Mouse (Mus musculus): Measurements from ENCODE around the gene Usf2. TPM values are rescaled to one million over a fixed set of nuclear protein-coding genes. Genes with fewer than 3 reads are reported as not detected.

The Usf2 gene
- total and polyA plus RNA-seq, 3 experiments, result 69.9 to 132 (median 101) TPM

DNA sequence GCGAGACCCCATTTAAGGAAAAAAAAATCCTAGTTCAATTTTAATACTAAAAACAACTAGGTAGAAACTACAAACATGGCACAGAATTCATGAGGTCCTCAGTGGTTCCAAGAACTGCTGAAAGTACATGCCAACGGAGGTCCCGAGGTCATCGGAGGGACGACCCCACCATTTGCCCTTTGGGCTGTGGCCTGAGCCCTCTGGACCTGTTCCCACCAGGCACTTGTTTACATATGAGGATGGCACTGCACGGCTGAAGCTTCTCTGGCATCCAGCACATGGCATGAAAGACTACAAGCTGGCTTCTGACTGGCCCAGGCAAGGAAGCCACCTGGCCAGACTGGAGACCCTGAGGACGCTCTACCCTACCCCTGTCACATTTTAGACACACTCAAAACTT is 7.8 kb upstream of the Usf2 start:
- no peak overlapping the region for H3K4me3 ChIP-seq (ENCODE audit: low read depth, low read length)
- DNase-seq (ENCODE audit: low spot score) (no peak), ATAC-seq (ENCODE audit: extremely low read depth, insufficient number of reproducible peaks, low FRiP score, poor library complexity, severe bottlenecking) (no peak)
- H3K27me3 ChIP-seq (ENCODE audit: insufficient read depth, low read length), result peaks cover 16% of the 10 kb centered on the region
- H3K36me3 ChIP-seq (replicated peaks), result peaks cover 6% of the 10 kb centered on the region
- no peaks in the 10 kb centered on the region for H3K9me3 ChIP-seq (replicated peaks)
- no peak for TF ChIP-seq GATA2 (IDR thresholded peaks at IDR 0.05; ENCODE audit: borderline replicate concordance, low read depth, low read length)
- no peak for TF ChIP-seq POLR2AphosphoS5 (IDR thresholded peaks at IDR 0.05; ENCODE audit: insufficient replicate concordance, low read depth, low read length)
- TF ChIP-seq TAL1 (conservative IDR thresholded peaks at IDR 0.05; ENCODE audit: low read depth, low read length), result no peak
- TF ChIP-seq GATA1 (IDR thresholded peaks at IDR 0.05; ENCODE audit: borderline replicate concordance, low read length), result no peak
- no peak for TF ChIP-seq CTCF (IDR thresholded peaks at IDR 0.05; ENCODE audit: low read depth, low read length)
- peaks cover 18% of the 10 kb centered on the region for H3K4me1 ChIP-seq (ENCODE audit: insufficient read depth, low read depth, low read length)

- no peak for TF ChIP-seq TAL1 (conservative IDR thresholded peaks at IDR 0.05; ENCODE audit: low read depth, low read length)
- no peak for TF ChIP-seq GATA2 (IDR thresholded peaks at IDR 0.05; ENCODE audit: borderline replicate concordance, low read depth, low read length)
- no peak for TF ChIP-seq CTCF (IDR thresholded peaks at IDR 0.05; ENCODE audit: low read depth, low read length)
- Histone ChIP-seq H3K27me3 (ENCODE audit: insufficient read depth, low read length) (peaks cover 12% of the 10 kb centered on the region), H3K4me1 (ENCODE audit: insufficient read depth, low read depth, low read length) (peaks cover 33% of the 10 kb centered on the region), H3K9me3 (replicated peaks) (no peaks in the 10 kb centered on the region), H3K4me3 (ENCODE audit: low read depth, low read length) (no peak overlapping the region), H3K36me3 (replicated peaks) (peaks cover 21% of the 10 kb centered on the region)
- ATAC-seq (ENCODE audit: extremely low read depth, insufficient number of reproducible peaks, low FRiP score, poor library complexity, severe bottlenecking) (no peak), DNase-seq (ENCODE audit: low spot score) (no peak)
These were observed 6.3 kb upstream of the Usf2 start for GRCm38 (mm10) chr7:30962862-30963261.

DNA sequence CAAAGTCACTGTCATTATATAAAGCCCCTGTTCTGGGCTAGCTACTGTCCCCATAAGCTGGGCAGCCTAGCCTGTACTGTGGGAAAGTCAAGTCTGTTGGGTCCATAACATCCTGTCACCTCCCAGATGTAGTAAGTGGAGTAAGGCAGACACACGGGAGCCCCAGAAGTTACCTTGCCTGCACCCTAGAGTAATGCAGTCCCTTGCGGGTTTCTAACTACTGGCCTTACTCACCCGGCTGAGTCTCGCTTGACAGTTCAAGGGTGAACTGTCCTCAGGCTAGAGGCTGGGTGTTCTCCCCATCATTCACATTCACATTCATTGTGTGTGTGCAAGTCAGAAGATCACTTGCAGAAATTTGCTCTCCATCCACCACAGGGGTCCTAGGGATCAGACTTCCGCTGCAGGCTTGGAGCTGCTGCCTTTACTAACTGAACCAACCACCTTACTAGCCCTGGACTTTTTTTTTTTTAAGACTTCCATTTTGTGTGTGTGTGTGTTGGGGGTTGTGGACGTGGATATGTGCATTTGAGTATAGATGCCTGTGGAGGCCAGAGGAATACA is 3.3 kb upstream of the Usf2 start:
- ATAC-seq (ENCODE audit: extremely low read depth, insufficient number of reproducible peaks, low FRiP score, poor library complexity, severe bottlenecking) (no peak), DNase-seq (ENCODE audit: low spot score) (no peak)
- peaks cover 31% of the 10 kb centered on the region for H3K36me3 ChIP-seq (replicated peaks)
- no peaks in the 10 kb centered on the region for H3K9me3 ChIP-seq (replicated peaks)
- peaks cover 31% of the 10 kb centered on the region for H3K4me1 ChIP-seq (ENCODE audit: insufficient read depth, low read depth, low read length)
- H3K27me3 ChIP-seq (ENCODE audit: insufficient read depth, low read length), result peaks cover 3% of the 10 kb centered on the region; the same call in 1 of the 2 replicates
- TF ChIP-seq GATA2 (IDR thresholded peaks at IDR 0.05; ENCODE audit: borderline replicate concordance, low read depth, low read length) (no peak), CTCF (IDR thresholded peaks at IDR 0.05; ENCODE audit: low read depth, low read length) (no peak), GATA1 (IDR thresholded peaks at IDR 0.05; ENCODE audit: borderline replicate concordance, low read length) (no peak), TAL1 (conservative IDR thresholded peaks at IDR 0.05; ENCODE audit: low read depth, low read length) (no peak), POLR2AphosphoS5 (IDR thresholded peaks at IDR 0.05; ENCODE audit: insufficient replicate concordance, low read depth, low read length) (no peak)
- no peak overlapping the region for H3K4me3 ChIP-seq (ENCODE audit: low read depth, low read length)

GRCm38 (mm10) chr7:30958866-30959487 is 2.4 kb upstream of the Usf2 start:
- no peak for ATAC-seq (ENCODE audit: extremely low read depth, insufficient number of reproducible peaks, low FRiP score, poor library complexity, severe bottlenecking)

DNA sequence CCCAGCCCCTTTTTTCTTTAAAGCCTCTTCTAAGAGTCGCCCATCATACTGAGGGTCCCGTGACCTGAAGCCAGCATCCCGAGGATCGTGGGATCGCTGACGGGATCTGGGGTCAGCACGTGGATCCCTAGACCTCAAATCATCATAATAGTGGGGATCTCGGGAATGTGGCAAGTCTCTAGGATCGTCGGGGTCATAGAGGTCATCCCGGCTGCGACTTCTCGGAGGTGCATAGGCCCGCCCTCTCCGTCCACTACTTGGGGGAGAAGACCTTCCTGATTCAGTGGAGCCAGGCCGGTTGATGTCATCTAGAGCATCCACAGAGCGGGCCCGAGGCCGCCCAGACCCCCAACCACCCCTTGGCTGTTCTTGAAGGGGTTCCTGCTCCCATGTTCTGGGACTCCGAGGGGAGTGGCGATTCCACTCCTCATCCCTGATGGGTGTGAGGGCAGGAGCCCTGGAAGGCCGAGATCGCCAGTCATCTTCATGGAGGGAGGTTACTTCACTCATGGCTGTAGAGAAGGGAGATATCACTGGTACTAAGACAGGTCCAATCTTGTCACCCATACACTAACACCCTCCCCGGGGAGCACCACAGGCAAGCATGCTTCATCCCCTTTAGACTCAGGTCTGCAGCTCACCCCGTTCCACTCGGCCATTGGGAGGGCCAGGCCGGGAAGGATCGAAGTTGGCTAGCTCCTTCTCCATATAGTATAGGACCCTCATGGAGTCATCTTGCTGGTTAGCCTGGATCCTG is 1.7 kb upstream of the Usf2 start:
- peak overlapping the region; percentile 92 for H3K4me3 ChIP-seq (ENCODE audit: low read depth, low read length)
- H3K4me1 ChIP-seq (ENCODE audit: insufficient read depth, low read depth, low read length), result peaks cover 44% of the 10 kb centered on the region
- peaks cover 47% of the 10 kb centered on the region for H3K36me3 ChIP-seq (replicated peaks)
- no peaks in the 10 kb centered on the region for H3K27me3 ChIP-seq (ENCODE audit: insufficient read depth, low read length)
- H3K9me3 ChIP-seq (replicated peaks), result no peaks in the 10 kb centered on the region
- DNase-seq (ENCODE audit: low spot score) (no peak), ATAC-seq (ENCODE audit: extremely low read depth, insufficient number of reproducible peaks, low FRiP score, poor library complexity, severe bottlenecking) (no peak)
- no peak for TF ChIP-seq TAL1 (conservative IDR thresholded peaks at IDR 0.05; ENCODE audit: low read depth, low read length)
- TF ChIP-seq GATA2 (IDR thresholded peaks at IDR 0.05; ENCODE audit: borderline replicate concordance, low read depth, low read length), result no peak
- no peak for TF ChIP-seq GATA1 (IDR thresholded peaks at IDR 0.05; ENCODE audit: borderline replicate concordance, low read length)
- no peak for TF ChIP-seq POLR2AphosphoS5 (IDR thresholded peaks at IDR 0.05; ENCODE audit: insufficient replicate concordance, low read depth, low read length)
- TF ChIP-seq CTCF (IDR thresholded peaks at IDR 0.05; ENCODE audit: low read depth, low read length), result no peak

More at GRCm38 (mm10) chr7:30958866-30959487, 2.4 kb upstream of the Usf2 start:
- no peaks in the 10 kb centered on the region for H3K9me3 ChIP-seq (replicated peaks)
- H3K4me3 ChIP-seq (ENCODE audit: low read depth, low read length), result peak overlapping the region; percentile 92; the same call in 1 of the 2 replicates
- TF ChIP-seq POLR2AphosphoS5 (IDR thresholded peaks at IDR 0.05; ENCODE audit: insufficient replicate concordance, low read depth, low read length) (no peak; the same call in 1 of the 2 replicates), GATA2 (IDR thresholded peaks at IDR 0.05; ENCODE audit: borderline replicate concordance, low read depth, low read length) (no peak), CTCF (IDR thresholded peaks at IDR 0.05; ENCODE audit: low read depth, low read length) (no peak), GATA1 (IDR thresholded peaks at IDR 0.05; ENCODE audit: borderline replicate concordance, low read length) (no peak), TAL1 (conservative IDR thresholded peaks at IDR 0.05; ENCODE audit: low read depth, low read length) (no peak)
- H3K36me3 ChIP-seq (replicated peaks), result peaks cover 40% of the 10 kb centered on the region
- H3K27me3 ChIP-seq (ENCODE audit: insufficient read depth, low read length), result no peaks in the 10 kb centered on the region
- DNase-seq (ENCODE audit: low spot score), result no peak
- H3K4me1 ChIP-seq (ENCODE audit: insufficient read depth, low read depth, low read length), result peaks cover 40% of the 10 kb centered on the region

DNA sequence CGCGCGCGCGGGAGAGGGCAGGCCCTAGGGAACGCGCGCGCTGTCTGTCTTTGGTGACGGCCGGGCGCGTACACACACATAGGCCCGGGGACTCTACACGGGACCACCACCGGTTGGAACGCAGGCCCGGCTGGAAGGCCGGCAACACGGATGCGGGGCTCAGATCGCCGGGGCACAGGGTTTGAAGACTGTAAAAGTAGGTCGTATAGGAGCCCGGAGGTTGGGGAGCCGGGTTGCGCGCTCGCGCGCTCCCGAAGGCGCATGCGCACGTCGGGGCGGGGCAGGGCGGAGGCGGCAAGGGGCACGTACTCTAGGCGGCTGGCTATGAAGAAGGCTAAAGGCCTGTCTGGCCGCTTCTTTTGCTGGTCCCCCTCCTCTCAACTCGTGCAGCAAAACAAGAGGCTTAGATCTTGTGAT is 772 bp upstream of the Usf2 start:
- Histone ChIP-seq H3K27me3 (ENCODE audit: insufficient read depth, low read length) (no peaks in the 10 kb centered on the region), H3K4me1 (ENCODE audit: insufficient read depth, low read depth, low read length) (peaks cover 52% of the 10 kb centered on the region), H3K9me3 (replicated peaks) (no peaks in the 10 kb centered on the region), H3K36me3 (replicated peaks) (peaks cover 56% of the 10 kb centered on the region), H3K4me3 (ENCODE audit: low read depth, low read length) (peak overlapping the region; percentile 92)
- ATAC-seq (ENCODE audit: extremely low read depth, insufficient number of reproducible peaks, low FRiP score, poor library complexity, severe bottlenecking) (peak; percentile 38), DNase-seq (ENCODE audit: low spot score) (peak; percentile 91)
- TF ChIP-seq POLR2AphosphoS5 (IDR thresholded peaks at IDR 0.05; ENCODE audit: insufficient replicate concordance, low read depth, low read length) (no peak), TAL1 (conservative IDR thresholded peaks at IDR 0.05; ENCODE audit: low read depth, low read length) (no peak), GATA2 (IDR thresholded peaks at IDR 0.05; ENCODE audit: borderline replicate concordance, low read depth, low read length) (no peak), CTCF (IDR thresholded peaks at IDR 0.05; ENCODE audit: low read depth, low read length) (no peak)

All from G1E (cell line).